Mouse (Mus musculus) cerebellum, adult 11-12 months (tissue): ENCODE results near the gene Tpmt.

Source experiments
- DNase-seq: peaks from one replicate; pipeline ENCODE4 v3.0.0; 2022

Tpmt gene

GRCm38 (mm10) chr13:47044617-47044947 is at the start of gene Tpmt:
Gene Tpmt (minus strand): TSS chr13:47044737.
- peak; percentile 57 for DNase-seq

- no peak for DNase-seq
Observed at GRCm38 (mm10) chr13:47093791-47094190, 49.3 kb upstream of the Tpmt start.

- DNase-seq, result no peak
Observed at GRCm38 (mm10) chr13:47089271-47089670, 44.7 kb upstream of the Tpmt start.

- DNase-seq, result no peak
Observed at GRCm38 (mm10) chr13:47088433-47088832, 43.9 kb upstream of the Tpmt start.

GRCm38 (mm10) chr13:47080905-47081505 is 36.5 kb upstream of the Tpmt start:
- no peak for DNase-seq

GRCm38 (mm10) chr13:47078799-47079198 is 34.3 kb upstream of the Tpmt start:
- no peak for DNase-seq

GRCm38 (mm10) chr13:47077367-47077766 is 32.8 kb upstream of the Tpmt start:
- no peak for DNase-seq

- no peak for DNase-seq
Observed at GRCm38 (mm10) chr13:47076156-47076555, 31.6 kb upstream of the Tpmt start.

GRCm38 (mm10) chr13:47072484-47072883 is 27.9 kb upstream of the Tpmt start:
- DNase-seq, result no peak

GRCm38 (mm10) chr13:47071871-47072270 is 27.3 kb upstream of the Tpmt start:
- no peak for DNase-seq

- no peak for DNase-seq
Observed at GRCm38 (mm10) chr13:47070329-47071080, 26.0 kb upstream of the Tpmt start.

GRCm38 (mm10) chr13:47067001-47067400 is 22.5 kb upstream of the Tpmt start:
- no peak for DNase-seq

- no peak for DNase-seq
Observed at GRCm38 (mm10) chr13:47066516-47066915, 22.0 kb upstream of the Tpmt start.

GRCm38 (mm10) chr13:47063985-47064760 is 19.6 kb upstream of the Tpmt start:
- no peak for DNase-seq

GRCm38 (mm10) chr13:47062756-47063155 is 18.2 kb upstream of the Tpmt start:
- DNase-seq, result no peak

- DNase-seq, result no peak
Observed at GRCm38 (mm10) chr13:47056781-47057180, 12.2 kb upstream of the Tpmt start.

- no peak for DNase-seq
Observed at GRCm38 (mm10) chr13:47056126-47056525, 11.6 kb upstream of the Tpmt start.

- DNase-seq, result no peak
Observed at GRCm38 (mm10) chr13:47053971-47054370, 9.4 kb upstream of the Tpmt start.

GRCm38 (mm10) chr13:47050009-47050408 is 5.5 kb upstream of the Tpmt start:
- no peak for DNase-seq

GRCm38 (mm10) chr13:47047996-47048395 is 3.5 kb upstream of the Tpmt start:
- DNase-seq, result no peak

- peak; percentile 72 for DNase-seq
Observed at GRCm38 (mm10) chr13:47043833-47044616, 512 bp downstream of the Tpmt start.

- peak; percentile 98 for DNase-seq
Observed at GRCm38 (mm10) chr13:47043030-47043680, 1.4 kb downstream of the Tpmt start, which contains the start of gene Kdm1b. Gene Kdm1b (plus strand): TSS chr13:47043499.
